Mouse (Mus musculus): Measurements from ENCODE around the gene Tatdn3. TPM values are rescaled to one million over a fixed set of nuclear protein-coding genes. Genes with fewer than 3 reads are reported as not detected.

Gene Tatdn3
- polyA plus RNA-seq, 1 experiment from 2014 or later: 13.2 TPM

GRCm38 (mm10) chr1:191014271-191014670 lies 48.5 kb downstream of the Tatdn3 start:
- Histone ChIP-seq H3K9me3 (ENCODE audit: control insufficient read depth, low read length) (no peaks in the 10 kb centered on the region), H3K27me3 (replicated peaks; ENCODE audit: control insufficient read depth, insufficient read depth, low read length) (no peaks in the 10 kb centered on the region), H3K9ac (replicated peaks; ENCODE audit: low read depth, low read length) (no peak overlapping the region), H3K4me2 (ENCODE audit: low read length) (no peak overlapping the region), H3K36me3 (ENCODE audit: control insufficient read depth, insufficient read depth) (peaks cover 14% of the 10 kb centered on the region), H3K4me1 (replicated peaks; ENCODE audit: control insufficient read depth, insufficient read depth, low read length) (no peaks in the 10 kb centered on the region), H3K27ac (ENCODE audit: low read length) (no peak overlapping the region), H3K4me3 (replicated peaks; ENCODE audit: low read length) (no peak overlapping the region)
- ATAC-seq: no peak
- 98% methylated on average over 3 of the region's 3 CpGs for WGBS

- no peaks in the 10 kb centered on the region for H3K4me1 ChIP-seq (replicated peaks; ENCODE audit: control insufficient read depth, insufficient read depth, low read length)
- peaks cover 30% of the 10 kb centered on the region for H3K36me3 ChIP-seq (ENCODE audit: control insufficient read depth, insufficient read depth)
- H3K9ac ChIP-seq (replicated peaks; ENCODE audit: low read depth, low read length): no peak overlapping the region
- no peak overlapping the region for H3K27ac ChIP-seq (ENCODE audit: low read length)
- no peak overlapping the region for H3K4me3 ChIP-seq (replicated peaks; ENCODE audit: low read length)
- no peak for ATAC-seq
- 98% methylated on average over 5 of the region's 5 CpGs for WGBS
- H3K4me2 ChIP-seq (ENCODE audit: low read length): no peak overlapping the region
- H3K27me3 ChIP-seq (replicated peaks; ENCODE audit: control insufficient read depth, insufficient read depth, low read length): no peaks in the 10 kb centered on the region
- H3K9me3 ChIP-seq (ENCODE audit: control insufficient read depth, low read length): no peaks in the 10 kb centered on the region
Measured at GRCm38 (mm10) chr1:191008707-191009106, 54.0 kb downstream of the Tatdn3 start.

- Histone ChIP-seq H3K4me2 (ENCODE audit: low read length) (no peak overlapping the region), H3K9me3 (ENCODE audit: control insufficient read depth, low read length) (peaks cover 6% of the 10 kb centered on the region), H3K27me3 (replicated peaks; ENCODE audit: control insufficient read depth, insufficient read depth, low read length) (no peaks in the 10 kb centered on the region), H3K36me3 (ENCODE audit: control insufficient read depth, insufficient read depth) (peaks cover 4% of the 10 kb centered on the region; the same call in 1 of the 2 replicates), H3K9ac (replicated peaks; ENCODE audit: low read depth, low read length) (no peak overlapping the region), H3K4me3 (replicated peaks; ENCODE audit: low read length) (no peak overlapping the region), H3K4me1 (replicated peaks; ENCODE audit: control insufficient read depth, insufficient read depth, low read length) (no peaks in the 10 kb centered on the region), H3K27ac (ENCODE audit: low read length) (no peak overlapping the region)
- WGBS: 61% methylated on average over 6 of the region's 6 CpGs
- ATAC-seq: no peak
Measured at GRCm38 (mm10) chr1:191002201-191002600, 60.5 kb downstream of the Tatdn3 start.

- Histone ChIP-seq H3K4me2 (ENCODE audit: low read length) (no peak overlapping the region), H3K9ac (replicated peaks; ENCODE audit: low read depth, low read length) (no peak overlapping the region), H3K27me3 (replicated peaks; ENCODE audit: control insufficient read depth, insufficient read depth, low read length) (no peaks in the 10 kb centered on the region), H3K36me3 (ENCODE audit: control insufficient read depth, insufficient read depth) (peaks cover 4% of the 10 kb centered on the region; the same call in 1 of the 2 replicates), H3K4me3 (replicated peaks; ENCODE audit: low read length) (no peak overlapping the region), H3K4me1 (replicated peaks; ENCODE audit: control insufficient read depth, insufficient read depth, low read length) (0 out of 2 replicates have a peak, but pooled peaks cover under 1% of the 10 kb centered on the region), H3K27ac (ENCODE audit: low read length) (no peak overlapping the region), H3K9me3 (ENCODE audit: control insufficient read depth, low read length) (peaks cover 6% of the 10 kb centered on the region)
- WGBS: 56% methylated on average over 3 of the region's 3 CpGs
- ATAC-seq: no peak
Measured at GRCm38 (mm10) chr1:191000686-191001085, 62.0 kb downstream of the Tatdn3 start.

GRCm38 (mm10) chr1:190998027-190998426 lies 64.7 kb downstream of the Tatdn3 start:
- 88% methylated on average over 1 of the region's 1 CpGs for WGBS
- no peak overlapping the region for H3K27ac ChIP-seq (ENCODE audit: low read length)
- H3K9me3 ChIP-seq (ENCODE audit: control insufficient read depth, low read length): peaks cover 6% of the 10 kb centered on the region
- H3K9ac ChIP-seq (replicated peaks; ENCODE audit: low read depth, low read length): no peak overlapping the region
- no peak for ATAC-seq
- H3K27me3 ChIP-seq (replicated peaks; ENCODE audit: control insufficient read depth, insufficient read depth, low read length): no peaks in the 10 kb centered on the region
- H3K4me2 ChIP-seq (ENCODE audit: low read length): no peak overlapping the region
- H3K4me3 ChIP-seq (replicated peaks; ENCODE audit: low read length): no peak overlapping the region
- H3K4me1 ChIP-seq (replicated peaks; ENCODE audit: control insufficient read depth, insufficient read depth, low read length): 0 out of 2 replicates have a peak, but pooled peaks cover 3% of the 10 kb centered on the region
- no peaks in the 10 kb centered on the region for H3K36me3 ChIP-seq (ENCODE audit: control insufficient read depth, insufficient read depth)

DNA sequence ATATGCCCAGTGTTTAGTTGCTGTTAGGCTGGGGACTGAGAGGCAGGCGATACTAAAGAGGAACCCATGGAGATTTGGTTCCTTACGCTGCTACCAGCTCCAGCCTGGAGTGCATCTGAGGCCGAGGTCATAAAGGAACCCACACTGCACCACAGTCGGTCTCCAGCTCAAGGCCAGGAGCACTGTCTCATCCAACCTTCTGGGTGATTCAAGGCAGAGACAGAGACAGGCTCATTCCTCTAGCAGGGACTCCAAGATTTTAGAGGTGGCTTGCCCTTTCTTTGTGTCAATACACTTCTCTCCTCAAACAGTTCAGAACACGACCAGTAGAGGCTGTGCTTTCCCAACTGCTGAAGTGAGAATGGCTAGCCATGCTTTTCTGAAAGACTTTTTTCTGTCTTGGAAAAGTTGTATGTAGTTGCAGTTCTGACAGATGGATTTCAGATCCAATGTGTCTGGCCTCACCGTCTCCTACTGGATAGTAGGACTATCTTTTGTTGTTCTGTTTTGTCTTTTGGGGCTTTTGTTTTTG lies 66.3 kb downstream of the Tatdn3 start:
- WGBS: 72% methylated on average over 6 of the region's 6 CpGs
- no peak for ATAC-seq
- no peak overlapping the region for H3K4me2 ChIP-seq (ENCODE audit: low read length)
- no peaks in the 10 kb centered on the region for H3K27me3 ChIP-seq (replicated peaks; ENCODE audit: control insufficient read depth, insufficient read depth, low read length)
- no peaks in the 10 kb centered on the region for H3K36me3 ChIP-seq (ENCODE audit: control insufficient read depth, insufficient read depth)
- H3K4me3 ChIP-seq (replicated peaks; ENCODE audit: low read length): no peak overlapping the region
- H3K9ac ChIP-seq (replicated peaks; ENCODE audit: low read depth, low read length): no peak overlapping the region
- H3K4me1 ChIP-seq (replicated peaks; ENCODE audit: control insufficient read depth, insufficient read depth, low read length): 0 out of 2 replicates have a peak, but pooled peaks cover 3% of the 10 kb centered on the region
- no peak overlapping the region for H3K27ac ChIP-seq (ENCODE audit: low read length)
- peaks cover 6% of the 10 kb centered on the region for H3K9me3 ChIP-seq (ENCODE audit: control insufficient read depth, low read length)

Other genes starting within 250 kb of the Tatdn3 start
- gene Rps6kc1, start 151.2 kb downstream of the Tatdn3 start, polyA plus RNA-seq (2015; fragmentation: Nextera tagmentation; extraction: Ambion mirVana): 31.9 and 32.7 TPM in 2 replicates
- gene Angel2, start 137.8 kb downstream of the Tatdn3 start, polyA plus RNA-seq (2015; fragmentation: Nextera tagmentation; extraction: Ambion mirVana): 60.3 and 72.0 TPM in 2 replicates
- gene Vash2, start 83.6 kb downstream of the Tatdn3 start, polyA plus RNA-seq (2015; fragmentation: Nextera tagmentation; extraction: Ambion mirVana): 99.9 and 109 TPM in 2 replicates
- 7.2 and 8.8 TPM in 2 replicates for gene Flvcr1, start 36.8 kb downstream of the Tatdn3 start, polyA plus RNA-seq (2015; fragmentation: Nextera tagmentation; extraction: Ambion mirVana)
- not detected in 2 replicates for gene Spata45, start 26.3 kb downstream of the Tatdn3 start, polyA plus RNA-seq (2015; fragmentation: Nextera tagmentation; extraction: Ambion mirVana)
- gene Nsl1, start 80 bp upstream of the Tatdn3 start, polyA plus RNA-seq (2015; fragmentation: Nextera tagmentation; extraction: Ambion mirVana): 7.3 and 8.2 TPM in 2 replicates
- 0.75 and 2.0 TPM in 2 replicates for gene Batf3, start 34.9 kb upstream of the Tatdn3 start, polyA plus RNA-seq (2015; fragmentation: Nextera tagmentation; extraction: Ambion mirVana)
- gene Fam71a, start 101.9 kb upstream of the Tatdn3 start, polyA plus RNA-seq (2015; fragmentation: Nextera tagmentation; extraction: Ambion mirVana): not detected in 2 replicates
- gene Atf3, start 155.1 kb upstream of the Tatdn3 start, polyA plus RNA-seq (2015; fragmentation: Nextera tagmentation; extraction: Ambion mirVana): 0.80 and 0.95 TPM in 2 replicates